11 mouse cellular contexts compared by ENCODE assay signal in the genomic region with DNA sequence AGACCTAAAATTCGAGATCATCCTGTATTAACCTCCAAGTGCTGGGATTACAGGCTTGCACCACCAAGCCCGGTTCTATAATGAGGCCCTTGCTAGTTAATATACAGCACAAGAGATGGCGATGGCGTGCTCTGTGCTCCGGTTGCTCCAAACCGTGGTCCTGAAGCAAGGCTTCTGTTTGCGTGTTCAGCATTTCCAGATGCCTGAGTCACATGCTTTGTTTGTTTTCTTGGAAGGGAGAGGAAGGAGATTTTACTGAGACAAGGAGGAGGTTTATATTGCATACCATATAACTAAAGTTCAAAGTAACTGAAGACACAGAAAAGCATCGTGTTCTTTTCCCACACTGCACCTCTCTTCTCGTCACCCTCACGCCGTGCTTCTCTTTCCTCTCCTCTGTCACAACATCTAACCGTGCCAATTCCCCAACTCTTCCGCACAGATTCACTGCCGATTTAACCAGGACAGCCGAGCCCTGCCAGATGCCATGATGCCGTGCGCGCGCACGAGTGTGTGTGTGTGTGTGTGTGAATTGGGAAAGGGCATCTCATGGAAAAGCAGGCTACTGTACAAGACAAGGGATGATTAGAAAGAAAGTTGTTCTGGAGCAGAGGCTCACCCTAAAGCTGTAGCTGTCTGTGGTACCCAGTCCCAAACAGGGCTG. TPM values are rescaled to one million over a fixed set of nuclear protein-coding genes. Genes with fewer than 3 reads are reported as not detected.
DNase-seq lines count a peak whose midpoint lies in the region; ATAC-seq and TF ChIP-seq lines count a peak whose summit lies in the region.
"Had no signal": no experiment of that assay in that cellular context is flagged by ENCODE, and none has a peak within 500 bp of the region (broad histone marks: within the 10 kb centered on the region; RNA-seq: fewer than 3 reads in every experiment).

No protein-coding gene starts in this region.

- 88% methylated on average over 20 of the region's 20 CpGs for WGBS in heart, embryonic 14.5 days
- WGBS in liver, embryonic 12.5 days (ENCODE audit: insufficient replicate concordance) = 89% methylated on average over 20 of the region's 20 CpGs
- WGBS in liver, embryonic 11.5 days = 91% methylated on average over 20 of the region's 20 CpGs
- 67% methylated on average over 20 of the region's 20 CpGs for WGBS in limb, embryonic 15.5 days

- H3K27ac ChIP-seq in heart, embryonic 14.5 days (replicated peaks in 1 of 2; ENCODE audit: control insufficient read depth in 1 of 2, insufficient read depth in 1 of 2, low read depth in 2 of 2, low read length in 2 of 2) = peak overlapping the region; percentile 25 to 35; a peak in 2 of 4 replicates
- peak overlapping the region; percentile 98 for H3K27ac ChIP-seq in liver, embryonic 12.5 days
- H3K27ac ChIP-seq in liver, embryonic 11.5 days (ENCODE audit: low read depth, low read length) = no peak overlapping the region
- peak overlapping the region; percentile 47; the same call in 1 of the 2 replicates for H3K27ac ChIP-seq in limb, embryonic 15.5 days
- H3K27ac ChIP-seq: neural tube, embryonic 13.5 days had no signal

- TF ChIP-seq CTCF in brain, embryonic 14.5 days (IDR thresholded peaks at IDR 0.05; ENCODE audit: borderline replicate concordance, extremely low read depth, insufficient read depth, insufficient read length) = no peak

- TF ChIP-seq POLR2A in brain, embryonic 14.5 days (IDR thresholded peaks at IDR 0.05; ENCODE audit: borderline replicate concordance, extremely low read depth, insufficient read depth, insufficient read length, poor library complexity, severe bottlenecking) = no peak

- peaks cover 14 to 26% of the 10 kb centered on the region in 2 experiments for H3K4me1 ChIP-seq in heart, embryonic 14.5 days (ENCODE audit: control insufficient read depth in 2 of 2, insufficient read depth in 2 of 2, low read length in 2 of 2)
- H3K4me1 ChIP-seq in liver, embryonic 12.5 days = peaks cover 68% of the 10 kb centered on the region
- H3K4me1 ChIP-seq in liver, embryonic 11.5 days (replicated peaks; ENCODE audit: control insufficient read depth, insufficient read depth, low read length) = peaks cover 20% of the 10 kb centered on the region
- peaks cover 35% of the 10 kb centered on the region for H3K4me1 ChIP-seq in limb, embryonic 15.5 days

- H3K4me3 ChIP-seq in heart, embryonic 14.5 days (ENCODE audit: control insufficient read depth in 1 of 2, insufficient read depth in 1 of 2, low read depth in 1 of 2, low read length in 2 of 2) = no peak overlapping the region
- no peak overlapping the region for H3K4me3 ChIP-seq in liver, embryonic 12.5 days
- no peak overlapping the region for H3K4me3 ChIP-seq in liver, embryonic 11.5 days (ENCODE audit: low read depth, low read length)
- H3K4me3 ChIP-seq in limb, embryonic 15.5 days = no peak overlapping the region
- H3K4me3 ChIP-seq: hindbrain, embryonic 10.5 days; neural tube, embryonic 13.5 days had no signal

- H3K9me3 ChIP-seq in heart, embryonic 14.5 days (ENCODE audit: control insufficient read depth, low read length) = no peaks in the 10 kb centered on the region
- H3K9me3 ChIP-seq in liver, embryonic 12.5 days (replicated peaks) = no peaks in the 10 kb centered on the region
- no peaks in the 10 kb centered on the region for H3K9me3 ChIP-seq in liver, embryonic 11.5 days (ENCODE audit: control insufficient read depth, low read length)
- H3K9me3 ChIP-seq in limb, embryonic 15.5 days = no peaks in the 10 kb centered on the region
- H3K9me3 ChIP-seq: hindbrain, embryonic 10.5 days; neural tube, embryonic 13.5 days had no signal

- no peaks in the 10 kb centered on the region for H3K36me3 ChIP-seq in heart, embryonic 14.5 days (ENCODE audit: control insufficient read depth, insufficient read depth, low read length)
- no peaks in the 10 kb centered on the region for H3K36me3 ChIP-seq in liver, embryonic 12.5 days
- H3K36me3 ChIP-seq in liver, embryonic 11.5 days (ENCODE audit: control insufficient read depth, insufficient read depth, low read length) = no peaks in the 10 kb centered on the region
- H3K36me3 ChIP-seq in limb, embryonic 15.5 days = no peaks in the 10 kb centered on the region
- H3K36me3 ChIP-seq: hindbrain, embryonic 10.5 days; neural tube, embryonic 13.5 days had no signal

- H3K27me3 ChIP-seq in heart, embryonic 14.5 days (ENCODE audit: control insufficient read depth, insufficient read depth, low read length) = no peaks in the 10 kb centered on the region
- no peaks in the 10 kb centered on the region for H3K27me3 ChIP-seq in liver, embryonic 12.5 days (replicated peaks)
- no peaks in the 10 kb centered on the region for H3K27me3 ChIP-seq in liver, embryonic 11.5 days (replicated peaks; ENCODE audit: control insufficient read depth, insufficient read depth, low read length)
- H3K27me3 ChIP-seq in limb, embryonic 15.5 days = no peaks in the 10 kb centered on the region
- H3K27me3 ChIP-seq: neural tube, embryonic 13.5 days had no signal

- no peak overlapping the region for H3K9ac ChIP-seq in heart, embryonic 14.5 days (ENCODE audit: low read length)
- no peak overlapping the region for H3K9ac ChIP-seq in liver, embryonic 12.5 days
- no peak overlapping the region for H3K9ac ChIP-seq in liver, embryonic 11.5 days (ENCODE audit: low read depth, low read length)
- no peak overlapping the region for H3K9ac ChIP-seq in limb, embryonic 15.5 days
- H3K9ac ChIP-seq: neural tube, embryonic 13.5 days had no signal

- DNase-seq in heart, postnatal 4 days = no peak
- no peak for DNase-seq in liver, embryonic 11.5 days (ENCODE audit: low spot score)
- DNase-seq in brain, embryonic 14.5 days (ENCODE audit: low read depth) = peak; percentile 52
- no peak for DNase-seq in thymus, postnatal 0 days (ENCODE audit: low spot score)
- DNase-seq: right cerebral cortex, postnatal 4 days had no signal

- no peak for ATAC-seq in heart, embryonic 14.5 days (ENCODE audit: insufficient number of reproducible peaks, insufficient read depth, low FRiP score, low read depth)
- no peak for ATAC-seq in liver, embryonic 12.5 days
- no peak for ATAC-seq in liver, embryonic 11.5 days (replicated peaks; ENCODE audit: low FRiP score)
- ATAC-seq in limb, embryonic 15.5 days (ENCODE audit: insufficient number of reproducible peaks, low FRiP score, low TSS enrichment, low read depth) = no peak

- H3K4me2 ChIP-seq in heart, embryonic 14.5 days (ENCODE audit: low read length) = no peak overlapping the region
- no peak overlapping the region for H3K4me2 ChIP-seq in liver, embryonic 12.5 days
- no peak overlapping the region for H3K4me2 ChIP-seq in liver, embryonic 11.5 days
- H3K4me2 ChIP-seq in limb, embryonic 15.5 days = no peak overlapping the region
- H3K4me2 ChIP-seq: midbrain, embryonic 11.5 days; neural tube, embryonic 13.5 days had no signal

RNA-seq across cellular contexts. Expression of a gene that starts 30.2 kb away (rescaled TPM):
- polyA plus RNA-seq in heart, embryonic 14.5 days (2014; fragmentation: Nextera tagmentation; extraction: Ambion mirVana) = 6.7 and 6.9 TPM in 2 replicates
- total RNA-seq in heart, postnatal 4 days (2021) = 10 to 100 TPM; 12.3 to 12.7 TPM
- polyA plus RNA-seq in liver, embryonic 12.5 days (2016; fragmentation: Nextera tagmentation; extraction: Ambion mirVana) = 0.67 and 0.74 TPM in 2 replicates
- 0.21 and 0.52 TPM in 2 replicates for polyA plus RNA-seq in liver, embryonic 11.5 days (2014; fragmentation: Nextera tagmentation; extraction: Ambion mirVana)
- polyA plus RNA-seq in brain, embryonic 14.5 days (2012; rRNA removed) = 2.2 and 3.4 TPM in 2 replicates
- polyA plus RNA-seq in limb, embryonic 15.5 days (2015; fragmentation: Nextera tagmentation; extraction: Ambion mirVana) = 1.4 and 1.5 TPM in 2 replicates
- 4.2 and 7.8 TPM in 2 replicates for polyA plus RNA-seq in thymus, postnatal 0 days (2015; fragmentation: Nextera tagmentation; extraction: Ambion mirVana)

RNA-seq across cellular contexts. Expression of a gene that starts 36.1 kb away (rescaled TPM):
- 42.3 and 44.6 TPM in 2 replicates for polyA plus RNA-seq in heart, embryonic 14.5 days (2014; fragmentation: Nextera tagmentation; extraction: Ambion mirVana)
- total RNA-seq in heart, postnatal 4 days (2021) = 10 to 100 TPM; 16.9 to 21.2 TPM
- 20.7 and 23.8 TPM in 2 replicates for polyA plus RNA-seq in liver, embryonic 12.5 days (2016; fragmentation: Nextera tagmentation; extraction: Ambion mirVana)
- 30.0 and 34.3 TPM in 2 replicates for polyA plus RNA-seq in liver, embryonic 11.5 days (2014; fragmentation: Nextera tagmentation; extraction: Ambion mirVana)
- polyA plus RNA-seq in brain, embryonic 14.5 days (2012; rRNA removed) = 17.4 and 26.6 TPM in 2 replicates
- polyA plus RNA-seq in limb, embryonic 15.5 days (2015; fragmentation: Nextera tagmentation; extraction: Ambion mirVana) = 28.3 and 28.8 TPM in 2 replicates
- 19.1 and 19.8 TPM in 2 replicates for polyA plus RNA-seq in thymus, postnatal 0 days (2015; fragmentation: Nextera tagmentation; extraction: Ambion mirVana)

RNA-seq across cellular contexts. Expression of a gene that starts 36.2 kb away (rescaled TPM):
- polyA plus RNA-seq in heart, embryonic 14.5 days (2014; fragmentation: Nextera tagmentation; extraction: Ambion mirVana) = 13.8 and 15.9 TPM in 2 replicates
- 10 to 100 TPM; 23.5 to 23.8 TPM for total RNA-seq in heart, postnatal 4 days (2021)
- 19.8 and 20.6 TPM in 2 replicates for polyA plus RNA-seq in liver, embryonic 12.5 days (2016; fragmentation: Nextera tagmentation; extraction: Ambion mirVana)
- polyA plus RNA-seq in liver, embryonic 11.5 days (2014; fragmentation: Nextera tagmentation; extraction: Ambion mirVana) = 25.0 and 26.8 TPM in 2 replicates
- 9.2 and 9.9 TPM in 2 replicates for polyA plus RNA-seq in brain, embryonic 14.5 days (2012; rRNA removed)
- polyA plus RNA-seq in limb, embryonic 15.5 days (2015; fragmentation: Nextera tagmentation; extraction: Ambion mirVana) = 18.0 and 22.7 TPM in 2 replicates
- 7.1 and 9.0 TPM in 2 replicates for polyA plus RNA-seq in thymus, postnatal 0 days (2015; fragmentation: Nextera tagmentation; extraction: Ambion mirVana)
